Mouse (Mus musculus): ENCODE measurements around the gene Iqca. TPM values are rescaled to one million over a fixed set of nuclear protein-coding genes. Genes with fewer than 3 reads are reported as not detected.

Iqca gene
- under 1 TPM in 1 of 2 experiments, not detected in 1; 0.15 TPM for polyA plus RNA-seq (2017; shearing (Covaris generic))

GRCm38 (mm10) chr1:90153099-90153744, at the start of gene Iqca:
Iqca (minus strand) TSS chr1:90153401.

GRCm38 (mm10) chr1:90014446-90014845, 138.8 kb downstream of the Iqca start, which contains the start of gene Asb18:
Asb18 (minus strand) TSS chr1:90014666.

Other genes starting within 250 kb of the Iqca start
- gene Gbx2, start 222.2 kb downstream of the Iqca start, polyA plus RNA-seq (2017; shearing (Covaris generic)) = not detected
- under 1 TPM in 1 of 2 experiments, not detected in 1; 0.08 TPM for gene Asb18, start 138.7 kb downstream of the Iqca start, polyA plus RNA-seq (2017; shearing (Covaris generic))
- 1 to 10 TPM in 1 of 2 experiments, not detected in 1; 4.2 TPM for gene Ackr3, start 50.6 kb upstream of the Iqca start, polyA plus RNA-seq (2017; shearing (Covaris generic))